In genomic region chr16:43410613-43410974, GRCm38 (mm10) we compare ENCODE assay signal across 16 mouse cellular contexts.
"Had no signal": no experiment of that assay in that cellular context is flagged by ENCODE, and none has a peak within 500 bp of the region (broad histone marks: within the 10 kb centered on the region; RNA-seq: fewer than 3 reads in every experiment).

No protein-coding gene starts in this region.

- H3K27me3 ChIP-seq: kidney, embryonic 15.5 days; limb, embryonic 13.5 days; liver, embryonic 12.5 days; liver, embryonic 15.5 days; lung, embryonic 15.5 days; megakaryocyte, embryonic 14.5 days; midbrain, embryonic 13.5 days; neural tube, embryonic 13.5 days; stomach, embryonic 15.5 days had no signal

- DNase-seq: kidney, adult 8-10 months; liver; thymus, postnatal 25 days had no signal

- H3K4me3 ChIP-seq: kidney, embryonic 15.5 days; limb, embryonic 10.5 days; limb, embryonic 13.5 days; liver, embryonic 12.5 days; liver, embryonic 15.5 days; lung, embryonic 15.5 days; megakaryocyte, embryonic 14.5 days; midbrain, embryonic 10.5 days; midbrain, embryonic 13.5 days; myocyte; neural tube, embryonic 13.5 days; stomach, embryonic 15.5 days had no signal

- ATAC-seq: liver, embryonic 12.5 days; midbrain, embryonic 13.5 days; midbrain, embryonic 16.5 days had no signal

- H3K4me1 ChIP-seq: liver, embryonic 12.5 days; liver, embryonic 15.5 days; megakaryocyte, embryonic 14.5 days; stomach, embryonic 15.5 days had no signal

- H3K4me2 ChIP-seq: kidney, embryonic 15.5 days; limb, embryonic 13.5 days; liver, embryonic 12.5 days; liver, embryonic 15.5 days; lung, embryonic 15.5 days; midbrain, embryonic 13.5 days; neural tube, embryonic 13.5 days; stomach, embryonic 15.5 days had no signal

- H3K9me3 ChIP-seq: kidney, embryonic 15.5 days; limb, embryonic 10.5 days; limb, embryonic 13.5 days; liver, embryonic 12.5 days; liver, embryonic 15.5 days; lung, embryonic 15.5 days; megakaryocyte, embryonic 14.5 days; midbrain, embryonic 10.5 days; midbrain, embryonic 13.5 days; neural tube, embryonic 13.5 days; stomach, embryonic 15.5 days had no signal

- H3K27ac ChIP-seq: kidney, embryonic 15.5 days; limb, embryonic 10.5 days; limb, embryonic 13.5 days; liver, embryonic 12.5 days; liver, embryonic 15.5 days; lung, embryonic 15.5 days; midbrain, embryonic 10.5 days; midbrain, embryonic 13.5 days; neural tube, embryonic 13.5 days; stomach, embryonic 15.5 days had no signal

- H3K36me3 ChIP-seq: kidney, embryonic 15.5 days; limb, embryonic 10.5 days; limb, embryonic 13.5 days; liver, embryonic 12.5 days; liver, embryonic 15.5 days; lung, embryonic 15.5 days; midbrain, embryonic 10.5 days; midbrain, embryonic 13.5 days; neural tube, embryonic 13.5 days; stomach, embryonic 15.5 days had no signal

- H3K9ac ChIP-seq: kidney, embryonic 15.5 days; limb, embryonic 13.5 days; liver, embryonic 12.5 days; liver, embryonic 15.5 days; lung, embryonic 15.5 days; midbrain, embryonic 13.5 days; neural tube, embryonic 13.5 days; stomach, embryonic 15.5 days had no signal
